Mouse (Mus musculus) spleen, adult 10 weeks (tissue): Measurements from ENCODE around the gene Phf7. TPM values are rescaled to one million over a fixed set of nuclear protein-coding genes. Genes with fewer than 3 reads are reported as not detected.

Experiments
- polyA plus RNA-seq: library from polyadenylated mRNA; stranded (reverse); fragments of 350-450 nt; fragmentation: Illumina TruSeq; extraction: RNeasy Lipid Tissue Mini Kit (QIAGEN cat#74804); gene quantifications from one replicate; pipeline ENCODE4 v1.2.3, GENCODE M21; 2015; ENCODE audit warnings: low replicate concordance; ENCODE audit not compliant: insufficient read depth

The Phf7 gene
- polyA plus RNA-seq = 18.6 TPM

GRCm38 (mm10) chr14:31251084-31251604, at the start of gene Phf7, which contains the start of gene Bap1:
Gene Phf7 (minus strand): TSS chr14:31251317.
Gene Bap1 (plus strand): TSS chr14:31251450.

GRCm38 (mm10) chr14:31217666-31218065, 33.5 kb downstream of the Phf7 start, which contains the start of gene Sema3g:
Gene Sema3g (plus strand): TSS chr14:31217860.

GRCm38 (mm10) chr14:31216846-31217245, 34.3 kb downstream of the Phf7 start, which contains the start of gene Nisch:
Gene Nisch (minus strand): TSS chr14:31216946.

GRCm38 (mm10) chr14:31208084-31208483, 43.0 kb downstream of the Phf7 start, which contains the start of gene Tnnc1:
Gene Tnnc1 (plus strand): TSS chr14:31208312.

Other genes with a start within 250 kb of the Phf7 start
- 61.0 TPM for gene Glt8d1, start 249.9 kb downstream of the Phf7 start, polyA plus RNA-seq
- gene Spcs1, start 249.6 kb downstream of the Phf7 start, polyA plus RNA-seq = 271 TPM
- gene Pbrm1, start 232.2 kb downstream of the Phf7 start, polyA plus RNA-seq = 58.5 TPM
- gene Gnl3, start 232.2 kb downstream of the Phf7 start, polyA plus RNA-seq = 151 TPM
- gene Smim4, start 122.4 kb downstream of the Phf7 start, polyA plus RNA-seq = 17.8 TPM
- 3.0 TPM for gene Nt5dc2, start 120.3 kb downstream of the Phf7 start, polyA plus RNA-seq
- 24.1 TPM for gene Stab1, start 82.7 kb downstream of the Phf7 start, polyA plus RNA-seq
- gene Tnnc1, start 43.0 kb downstream of the Phf7 start, polyA plus RNA-seq = 0.69 TPM
- gene Nisch, start 34.4 kb downstream of the Phf7 start, polyA plus RNA-seq = 231 TPM
- 5.0 TPM for gene Sema3g, start 33.5 kb downstream of the Phf7 start, polyA plus RNA-seq
- 32.3 TPM for gene Bap1, start 133 bp upstream of the Phf7 start, polyA plus RNA-seq
- gene Dnah1, start 72.6 kb upstream of the Phf7 start, polyA plus RNA-seq = 0.15 TPM
- 75.4 TPM for gene Capn7, start 85.3 kb upstream of the Phf7 start, polyA plus RNA-seq
- 102 TPM for gene Sh3bp5, start 184.8 kb upstream of the Phf7 start, polyA plus RNA-seq
- gene Eaf1, start 243.1 kb upstream of the Phf7 start, polyA plus RNA-seq = 40.0 TPM
- 57.1 TPM for gene Mettl6, start 243.7 kb upstream of the Phf7 start, polyA plus RNA-seq